Mouse (Mus musculus): ENCODE data around the gene Ggt5.
"Not testable (repeated sequence)": the region's sequence is repeated elsewhere in the genome, so short reads cannot be mapped to it uniquely, and the experiment has no call there.

Ggt5 gene

DNA sequence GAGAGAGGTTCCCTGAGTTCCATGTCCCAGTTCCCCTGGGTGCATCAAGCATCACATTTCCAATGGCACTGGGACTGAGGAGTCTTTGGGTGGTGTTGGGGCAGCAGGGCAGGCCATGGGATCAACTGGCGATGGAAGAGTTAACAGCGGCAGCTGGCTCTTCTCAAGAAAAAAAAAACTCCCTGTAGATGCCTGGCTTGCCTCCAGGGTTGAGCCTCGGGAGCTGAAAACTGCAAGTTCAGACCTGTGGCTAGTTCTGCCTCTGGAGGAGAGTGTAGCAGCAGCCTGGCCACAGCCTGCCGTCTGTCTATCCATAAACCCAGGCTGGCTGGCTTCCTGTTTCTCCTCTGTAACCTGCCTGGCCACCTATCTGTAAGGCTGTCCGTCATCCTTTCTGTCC lies at the start of gene Ggt5:
TSS of gene Ggt5 (plus strand) at position 212 of the 400 bp plus-strand sequence.
- no peak for DNase-seq (ENCODE audit: low spot score)

DNA sequence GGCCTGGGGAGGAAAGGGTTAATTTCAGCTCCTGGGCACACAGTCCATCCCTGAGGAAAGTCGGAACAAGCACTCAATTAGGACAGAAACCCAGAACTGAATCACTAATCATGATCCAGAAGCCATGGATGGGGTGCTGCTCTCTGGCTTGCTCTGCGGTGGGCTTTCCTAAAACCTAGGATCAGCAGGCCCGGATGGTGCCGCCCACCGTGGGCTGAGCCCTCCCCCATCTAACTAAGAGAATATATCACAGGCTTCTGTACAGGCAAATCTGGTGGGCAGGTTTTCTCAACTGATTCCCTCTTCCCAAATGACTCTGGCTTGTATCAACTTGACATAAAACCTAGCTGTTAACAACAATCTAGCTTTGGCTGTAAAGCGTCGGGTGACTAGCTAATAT lies 41.2 kb upstream of the Ggt5 start:
- no peak for DNase-seq (ENCODE audit: low spot score)

DNA sequence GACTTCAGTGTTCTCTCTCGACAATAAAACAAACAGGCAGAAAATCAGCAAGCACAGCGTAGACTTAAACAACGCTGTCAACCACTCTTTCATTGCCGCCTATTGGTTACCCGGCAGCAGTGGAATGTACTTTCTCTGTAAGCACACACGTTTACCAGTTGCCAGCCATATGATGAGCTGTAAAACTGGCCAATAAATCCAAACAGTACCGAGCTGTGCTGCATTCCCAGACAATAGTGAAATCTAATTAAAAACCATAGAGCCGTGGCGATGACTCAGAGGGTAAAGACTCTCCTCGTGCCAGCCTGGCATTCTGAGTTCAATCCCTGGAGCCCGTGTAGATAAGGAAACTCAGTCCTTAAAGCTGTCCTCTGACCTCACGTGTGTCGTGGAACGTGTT lies 40.7 kb upstream of the Ggt5 start:
- DNase-seq (ENCODE audit: low spot score) = no peak

DNA sequence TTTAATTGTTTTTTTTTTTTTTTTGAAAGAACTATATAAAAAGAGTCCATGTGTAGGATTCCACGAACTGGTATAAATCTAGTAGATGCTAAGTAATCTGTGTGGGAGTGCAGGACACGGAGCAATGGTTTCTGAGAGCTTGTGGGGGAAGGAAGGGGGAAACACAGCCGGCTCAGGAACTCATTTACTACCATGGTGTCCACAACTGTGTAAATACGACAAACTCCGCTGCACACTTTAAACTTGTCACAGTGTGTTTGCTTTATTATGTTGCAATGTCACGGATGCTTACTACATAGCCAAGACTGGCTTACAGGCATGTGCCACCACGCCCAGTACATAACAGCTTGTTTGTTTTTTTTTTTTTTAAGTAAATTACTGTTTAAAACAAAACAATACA lies 39.3 kb upstream of the Ggt5 start:
- DNase-seq (ENCODE audit: low spot score) = no peak

DNA sequence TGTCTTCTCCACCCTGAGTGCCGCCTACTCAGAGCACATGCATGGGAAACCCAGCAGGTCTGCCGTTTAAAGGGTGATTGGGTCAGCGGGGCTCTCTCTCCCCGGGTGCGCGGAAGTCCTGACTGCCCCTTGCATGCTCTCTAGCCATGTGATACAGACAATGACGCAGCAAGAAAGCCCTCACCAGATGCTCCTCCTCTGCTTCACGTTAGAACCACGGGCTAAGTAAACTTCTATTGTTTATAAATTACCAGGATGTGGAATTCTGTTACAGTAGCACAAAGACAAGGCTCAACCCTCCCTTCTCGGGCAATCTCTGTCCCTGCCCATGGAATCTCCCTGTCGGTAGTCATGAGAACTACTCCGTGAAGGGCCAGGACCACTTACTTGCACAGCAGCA lies 38.0 kb upstream of the Ggt5 start:
- no peak for DNase-seq (ENCODE audit: low spot score)

DNA sequence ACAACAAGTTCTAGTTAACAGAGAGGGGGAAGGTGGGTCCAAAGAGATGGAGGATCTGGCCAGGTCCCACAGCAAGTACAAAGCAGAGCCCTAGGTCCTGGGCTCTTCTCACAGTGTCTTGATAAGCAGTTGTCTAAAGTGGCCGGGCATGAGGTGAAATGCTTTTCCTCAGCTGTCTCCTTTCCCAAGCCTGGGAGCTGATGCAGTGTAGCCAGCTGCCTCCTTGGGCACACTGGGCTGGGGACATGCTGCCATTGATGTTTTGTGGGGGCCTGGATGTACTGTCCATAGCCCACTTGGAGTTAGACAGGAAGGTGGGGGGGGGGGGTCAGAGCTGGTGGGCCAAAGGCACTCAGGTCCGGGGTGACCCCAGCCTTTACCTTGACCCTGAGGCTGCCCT lies 37.0 kb upstream of the Ggt5 start:
- no peak for DNase-seq (ENCODE audit: low spot score)

DNA sequence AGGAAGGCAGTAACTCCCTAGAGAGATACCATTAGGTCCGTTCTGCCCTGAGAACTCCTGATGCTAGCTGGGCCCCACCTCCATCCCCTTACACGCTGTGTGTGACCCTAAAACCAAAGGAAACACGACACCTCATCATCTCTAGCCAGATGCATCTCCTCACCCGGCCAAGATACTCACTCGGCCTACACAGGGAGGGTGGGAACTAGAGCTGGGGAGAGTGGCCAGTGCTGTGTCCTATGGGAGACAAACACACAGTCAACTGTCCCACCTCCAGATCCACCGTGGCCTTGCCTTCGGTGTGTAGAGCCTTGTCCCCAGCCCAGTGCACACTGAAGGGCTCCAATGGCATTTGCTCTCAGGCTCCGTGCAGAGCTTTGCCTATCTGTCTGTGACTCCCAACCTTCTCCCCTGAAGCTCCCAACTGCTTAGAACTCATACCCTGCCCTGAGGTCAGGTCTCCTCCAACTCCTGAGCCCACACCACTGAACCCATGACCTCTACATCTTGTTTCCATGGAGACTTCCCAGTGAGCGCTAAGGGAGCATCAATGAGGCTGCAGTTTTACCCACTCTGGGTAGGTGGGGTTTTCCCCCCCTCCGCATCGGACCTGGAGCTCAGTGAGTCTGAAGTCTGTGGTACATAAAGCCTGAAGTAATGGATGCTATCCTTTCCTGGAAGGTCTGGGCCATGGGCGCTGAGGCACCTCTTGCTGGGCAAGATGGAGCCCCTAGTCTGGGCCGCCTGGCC lies 36.3 kb upstream of the Ggt5 start:
- DNase-seq (ENCODE audit: low spot score) = no peak

DNA sequence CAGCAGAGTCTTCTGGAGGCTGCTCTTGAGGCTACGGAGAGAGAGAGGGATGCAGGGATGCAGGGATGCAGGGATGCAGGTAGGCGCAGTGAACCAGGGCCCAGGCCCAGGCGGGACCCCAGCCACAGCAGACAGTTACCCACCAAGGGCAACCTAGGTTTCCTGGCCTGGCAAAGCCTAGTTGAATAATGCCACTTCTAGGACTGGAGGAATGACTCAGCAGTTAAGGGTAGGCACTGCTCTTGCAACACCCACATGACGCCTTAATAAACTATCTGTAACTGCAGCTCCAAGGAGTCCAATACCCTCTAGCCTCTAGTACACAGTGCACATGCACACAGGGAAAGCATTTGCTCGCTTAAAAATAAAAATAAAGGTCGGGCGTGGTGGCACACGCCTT lies 35.0 kb upstream of the Ggt5 start:
- no peak for DNase-seq (ENCODE audit: low spot score)

DNA sequence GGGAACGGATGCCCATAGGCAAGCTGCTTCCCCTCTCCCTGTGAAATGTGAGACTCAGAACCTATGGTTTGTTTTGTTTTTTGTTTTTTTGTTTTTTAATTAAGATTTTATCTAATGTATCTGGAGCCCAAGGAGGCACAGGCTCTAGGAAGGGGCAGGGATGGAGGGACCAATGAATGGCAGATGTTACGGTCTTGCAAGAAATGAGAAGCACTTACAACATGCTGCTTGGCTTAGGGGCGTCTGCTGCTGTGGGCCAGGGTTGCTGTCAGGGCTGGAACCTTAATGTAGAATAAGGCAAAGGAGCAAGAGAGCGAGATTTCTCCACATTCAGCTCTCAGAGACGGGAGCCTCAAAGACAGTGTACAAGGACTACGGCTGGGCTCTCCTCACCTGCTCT lies 33.6 kb upstream of the Ggt5 start:
- no peak for DNase-seq (ENCODE audit: low spot score)

DNA sequence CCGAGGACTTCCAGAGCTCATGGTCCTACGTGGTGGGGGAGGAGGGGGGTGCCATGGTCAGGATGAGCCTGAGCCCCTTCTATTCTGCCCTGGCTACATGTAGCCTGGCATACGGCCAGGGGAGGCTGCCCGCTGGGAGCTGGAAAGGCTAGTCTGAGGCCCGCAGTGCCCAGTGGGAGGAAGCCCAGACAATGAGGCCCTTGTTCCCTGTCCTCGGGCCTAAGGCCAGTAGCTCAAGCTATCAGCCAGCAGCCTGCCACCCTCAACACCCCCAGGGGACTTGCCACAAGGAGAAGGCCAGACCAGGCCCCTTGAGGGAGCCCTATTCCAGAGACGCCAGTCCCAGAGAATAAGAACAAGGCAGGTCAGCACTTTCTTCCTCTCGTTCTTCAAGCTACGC lies 33.1 kb upstream of the Ggt5 start:
- no peak for DNase-seq (ENCODE audit: low spot score)

DNA sequence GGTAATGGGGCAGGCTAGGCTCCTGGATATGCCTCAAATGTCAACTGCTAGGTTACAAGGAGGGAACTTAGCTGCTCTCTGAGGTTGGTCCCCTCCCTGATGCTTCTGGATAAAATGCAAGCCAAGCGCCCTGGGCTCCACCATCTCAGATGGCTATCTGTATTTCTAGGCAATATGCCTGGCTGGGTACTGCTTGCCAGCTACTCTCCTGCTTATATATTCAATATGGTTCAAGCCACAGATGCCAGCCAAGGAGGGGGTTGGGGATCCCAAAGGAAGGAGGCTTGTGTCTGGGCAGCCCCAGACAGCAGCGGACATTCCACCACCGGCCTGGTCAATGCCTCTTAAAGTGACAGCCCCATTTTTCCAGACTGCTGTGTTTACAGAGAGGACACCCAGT lies 30.6 kb upstream of the Ggt5 start:
- no peak for DNase-seq (ENCODE audit: low spot score)

DNA sequence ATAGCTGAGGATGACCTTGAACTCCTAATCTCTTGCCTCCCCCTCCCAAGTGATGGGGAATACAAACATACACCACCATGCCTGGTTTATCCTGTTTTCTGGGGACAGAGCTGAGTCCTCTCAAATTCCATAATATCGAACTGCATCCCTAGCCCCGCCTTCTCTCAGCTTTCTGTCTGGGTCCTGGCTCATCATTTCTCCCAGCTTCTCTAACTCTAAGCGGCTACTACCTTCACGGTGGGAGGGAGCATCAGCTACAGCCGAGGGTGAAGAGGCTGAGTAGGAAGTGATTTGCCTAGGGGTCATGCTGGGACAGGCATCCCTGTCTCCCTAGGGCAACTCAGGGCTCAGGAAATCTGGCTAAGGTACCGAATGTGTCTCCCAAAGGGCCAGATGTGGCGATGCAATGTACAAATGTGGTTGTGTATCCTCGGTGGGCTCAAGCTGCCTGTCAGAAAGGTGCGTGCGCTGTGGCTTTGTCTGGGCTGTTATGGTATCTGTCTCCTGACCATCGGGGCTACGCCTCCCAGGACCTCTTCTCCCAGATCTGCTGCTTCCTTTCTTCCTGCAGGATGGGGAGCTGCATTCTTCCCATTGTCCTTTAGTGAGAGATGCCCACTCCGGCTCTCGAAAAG lies 30.0 kb upstream of the Ggt5 start:
- DNase-seq (ENCODE audit: low spot score) = no peak

DNA sequence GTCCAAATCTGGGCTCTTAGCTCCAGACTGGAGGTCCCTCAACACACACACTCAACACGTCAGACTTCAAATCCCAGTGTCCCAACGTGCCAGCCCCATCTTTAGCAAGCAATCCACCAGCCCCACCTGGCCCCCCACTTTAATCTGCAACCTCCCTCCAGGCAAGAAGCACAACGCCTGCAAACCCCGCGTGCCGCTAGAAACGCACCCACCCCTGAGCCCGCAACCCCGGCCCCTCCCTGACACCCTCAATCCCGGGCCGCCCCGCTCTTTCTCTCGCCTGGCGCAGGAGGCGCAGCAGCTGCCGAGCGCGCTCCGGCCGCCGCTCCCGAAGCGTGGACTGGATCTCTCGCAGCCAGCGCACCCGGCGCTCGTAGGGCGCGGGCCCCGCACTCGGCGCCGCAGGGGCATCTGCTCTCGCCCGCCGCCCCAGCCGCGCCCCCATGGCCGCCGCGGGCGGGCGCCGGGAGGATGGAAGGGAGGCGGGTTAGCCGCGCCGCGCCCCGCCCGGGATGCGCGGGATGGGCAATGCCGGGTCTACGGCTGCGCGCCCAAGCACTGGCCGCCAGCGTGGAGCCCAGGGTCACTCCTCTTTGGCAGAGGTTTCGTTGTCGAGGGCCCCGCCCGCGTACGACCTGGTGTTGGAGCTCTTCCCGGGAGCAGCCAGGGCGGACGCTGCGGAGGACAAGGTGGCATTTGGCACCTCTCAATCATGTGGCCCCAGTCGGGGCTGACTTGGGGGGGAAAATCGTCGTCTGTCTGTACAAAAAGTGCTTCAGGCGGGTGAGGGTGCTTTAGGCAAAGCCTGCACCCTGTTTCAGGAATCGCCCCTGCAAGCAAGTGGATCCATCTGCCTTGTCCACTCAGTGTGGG lies 29.2 kb upstream of the Ggt5 start, which contains the start of gene Lrrc75b:
TSS of gene Lrrc75b (minus strand) at position 655 of the 873 bp plus-strand sequence.
- DNase-seq (ENCODE audit: low spot score) = no peak

DNA sequence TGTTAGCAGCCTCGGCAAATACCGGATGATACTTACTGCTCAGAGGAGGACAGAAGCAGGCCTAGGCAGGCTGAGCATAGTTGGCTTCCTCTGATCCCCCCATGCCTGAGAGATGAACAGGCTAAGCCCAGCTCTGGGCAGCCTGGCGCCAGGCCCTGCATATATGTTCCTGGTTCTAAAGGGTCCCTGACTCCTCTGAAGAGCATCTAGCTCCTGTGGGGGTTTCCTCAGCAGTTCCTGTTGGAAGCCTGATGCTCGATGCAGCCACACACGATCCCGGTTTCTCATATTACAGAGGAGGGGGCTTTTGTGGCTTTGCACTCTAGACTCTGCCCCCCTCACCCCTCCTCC lies 28.6 kb upstream of the Ggt5 start:
- no peak for DNase-seq (ENCODE audit: low spot score)

DNA sequence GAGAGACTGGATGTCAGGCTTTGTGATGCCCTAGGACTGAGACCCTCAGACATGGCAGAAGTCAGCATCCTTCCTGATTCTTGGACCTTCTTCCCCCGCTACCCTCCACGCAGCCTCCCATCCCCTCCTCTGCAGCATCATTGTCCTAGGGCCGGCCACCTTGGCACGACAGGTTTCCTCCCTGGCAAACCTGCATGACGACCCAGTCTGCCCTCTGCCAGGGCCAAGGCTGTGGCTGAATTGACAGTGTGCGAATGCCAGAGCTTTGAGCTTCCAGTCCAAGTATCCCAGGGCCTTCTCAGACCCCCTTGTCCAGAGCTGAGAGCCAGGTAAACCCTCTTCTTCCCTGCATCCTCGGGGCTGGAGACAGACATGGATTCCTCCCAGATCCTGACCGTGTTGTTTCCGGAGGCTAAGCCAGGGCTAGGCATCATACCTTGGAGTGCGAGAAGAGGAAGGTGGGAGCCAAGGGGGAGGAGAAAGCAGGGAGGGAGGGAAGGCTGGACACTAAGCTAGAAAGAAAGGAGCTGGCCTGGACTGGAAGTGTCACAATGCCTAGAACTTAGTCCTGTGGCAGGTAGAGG lies 28.0 kb upstream of the Ggt5 start, which contains the start of gene Ggt1:
TSS of gene Ggt1 (plus strand) at position 534 of the 584 bp plus-strand sequence.
- no peak for DNase-seq (ENCODE audit: low spot score)

DNA sequence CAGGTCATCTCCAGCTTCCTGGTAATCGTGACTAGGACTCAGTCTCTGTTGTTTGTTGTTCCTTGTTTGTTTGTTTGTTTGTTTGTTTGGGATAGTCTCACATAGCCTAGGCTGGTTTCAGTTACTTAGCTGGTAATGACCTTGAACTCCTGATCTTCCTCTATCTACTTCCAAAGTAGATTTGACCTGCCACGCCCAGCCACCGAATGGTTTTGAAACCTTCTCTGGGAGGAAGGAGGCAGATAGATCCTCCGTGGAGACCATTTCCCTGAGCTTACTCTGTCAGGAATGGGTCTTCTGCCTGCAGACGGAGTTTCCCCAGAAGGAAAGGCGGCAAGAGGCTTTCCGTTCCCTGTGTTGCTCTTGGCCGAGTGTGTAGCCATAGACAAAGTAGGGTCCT lies 26.5 kb upstream of the Ggt5 start:
- no peak for DNase-seq (ENCODE audit: low spot score)

DNA sequence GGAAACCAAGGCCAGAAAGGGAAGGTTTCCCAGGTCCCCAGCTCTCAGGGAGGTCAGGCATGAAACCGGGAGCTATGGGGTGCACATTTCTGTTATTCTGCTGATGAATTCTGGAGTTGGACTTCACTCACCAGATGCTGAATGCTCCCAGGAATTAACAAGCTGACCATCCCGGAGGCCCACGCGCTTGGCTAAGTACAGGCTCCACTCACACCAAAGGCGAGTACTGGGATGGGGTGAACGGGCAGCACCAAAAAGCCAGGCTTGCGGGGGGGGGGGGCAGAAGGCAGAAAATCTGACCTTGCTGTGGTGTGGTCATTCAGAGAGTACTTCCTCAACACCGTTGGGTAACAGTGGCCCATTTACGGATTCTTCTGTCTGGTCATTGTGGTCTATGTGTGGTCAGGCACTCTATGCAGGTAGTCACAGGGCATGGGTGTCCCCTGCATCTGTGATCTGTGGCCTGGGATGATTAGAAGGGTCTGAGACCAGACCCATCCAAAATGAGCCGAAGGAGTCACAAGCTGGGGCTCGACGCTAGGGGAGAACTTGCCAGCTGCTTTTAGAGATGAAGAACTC lies 24.4 kb upstream of the Ggt5 start:
- no peak for DNase-seq (ENCODE audit: low spot score)

DNA sequence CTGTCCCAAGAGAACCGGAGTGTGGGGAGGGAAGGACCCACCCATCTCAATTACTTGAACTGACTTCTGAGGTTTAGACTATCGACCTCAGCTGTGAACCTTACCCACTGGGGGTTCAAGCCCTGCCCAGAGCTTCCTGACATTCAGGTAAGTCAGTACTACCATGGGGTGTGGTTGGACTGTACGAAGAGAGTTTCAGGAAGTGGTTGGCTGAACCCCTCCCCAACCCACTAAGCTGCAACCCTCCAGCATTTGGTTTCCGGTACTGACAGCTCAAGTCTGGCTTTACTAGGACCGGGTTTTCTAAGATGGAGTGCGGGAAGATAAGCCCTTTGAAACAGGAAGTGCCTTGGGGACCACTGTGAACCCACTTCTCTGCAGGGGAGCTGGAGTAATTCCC lies 23.7 kb upstream of the Ggt5 start:
- peak; percentile 13 for DNase-seq (ENCODE audit: low spot score)

DNA sequence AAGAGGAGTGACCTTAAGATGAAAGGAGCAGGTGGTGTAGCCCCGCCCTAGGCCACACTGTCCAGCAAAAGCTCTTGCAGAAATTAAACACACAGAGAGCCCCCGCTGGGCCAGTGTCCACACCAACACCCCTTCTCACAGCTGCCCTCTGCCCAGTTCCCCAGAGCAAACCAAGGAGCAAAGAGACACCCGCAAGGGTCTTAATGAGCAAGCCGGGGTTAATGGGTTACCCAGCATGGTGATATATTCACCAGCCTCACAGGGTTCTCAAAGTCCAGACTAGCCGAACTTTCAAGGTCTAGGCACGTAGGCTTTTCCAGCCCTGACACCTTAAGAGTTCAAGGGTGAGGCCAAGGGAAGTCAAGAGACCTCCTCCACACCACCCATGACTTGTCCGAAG lies 23.2 kb upstream of the Ggt5 start:
- DNase-seq (ENCODE audit: low spot score) = no peak

DNA sequence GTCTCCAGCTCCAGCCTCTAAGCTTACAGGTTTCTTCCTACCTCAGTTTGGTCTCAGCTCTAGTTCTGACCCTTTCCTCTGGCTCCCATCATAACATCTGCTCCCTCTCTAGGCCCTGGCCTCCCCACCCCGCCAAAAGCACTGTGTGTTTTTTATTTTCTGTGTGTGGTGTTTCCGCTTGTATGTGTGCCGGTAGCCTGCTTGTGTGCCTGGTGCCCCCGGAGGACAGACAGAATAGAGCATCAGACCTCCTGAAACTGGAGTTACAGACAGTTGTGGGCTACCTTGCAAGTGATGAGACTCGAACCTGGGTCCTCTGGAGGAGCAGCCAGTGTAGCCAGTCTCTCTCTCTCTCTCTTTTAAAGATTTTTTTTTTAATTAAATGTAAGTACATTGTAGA lies 22.8 kb upstream of the Ggt5 start:
- DNase-seq (ENCODE audit: low spot score) = no peak

DNA sequence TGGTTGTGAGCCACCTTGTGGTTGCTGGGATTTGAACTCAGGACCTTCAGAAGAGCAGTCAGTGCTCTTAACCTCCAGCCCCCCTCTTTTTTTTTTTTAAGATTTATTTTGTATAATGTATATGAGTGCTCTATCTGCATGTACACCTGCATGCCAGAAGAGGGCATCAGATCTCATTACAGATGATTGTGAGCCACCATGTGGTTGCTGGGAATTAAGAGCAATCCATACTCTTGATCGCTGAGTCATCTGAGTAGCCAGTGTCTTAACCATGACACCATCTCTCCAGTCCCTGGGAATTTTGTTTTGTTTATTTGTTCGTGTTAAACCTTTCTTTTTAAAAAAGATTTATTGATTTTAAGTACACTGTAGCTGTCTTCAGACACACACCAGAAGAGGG lies 22.4 kb upstream of the Ggt5 start:
- not testable (repeated sequence) for DNase-seq (ENCODE audit: low spot score)

DNA sequence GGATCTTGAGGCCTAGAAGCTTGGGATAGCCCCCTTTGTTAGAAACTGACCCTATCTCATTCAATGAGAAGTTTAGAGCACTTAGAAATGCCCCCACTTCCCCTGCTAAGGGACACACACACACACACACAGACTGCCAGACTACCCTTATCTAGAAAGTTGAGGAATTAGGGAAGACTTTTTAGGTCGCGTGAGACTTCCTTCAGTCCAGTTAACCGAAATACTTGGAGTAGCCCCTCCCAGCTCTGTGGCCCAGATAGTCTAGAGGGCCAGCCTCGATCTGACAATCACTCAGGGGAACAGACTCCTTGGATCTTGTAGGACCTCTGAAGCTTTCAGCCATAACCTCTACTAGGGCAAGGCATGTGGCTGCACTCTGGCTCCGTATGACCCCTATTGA lies 21.1 kb upstream of the Ggt5 start:
- no peak for DNase-seq (ENCODE audit: low spot score)
